Mouse (Mus musculus): Measurements from ENCODE around the gene Myocos. TPM values are rescaled to one million over a fixed set of nuclear protein-coding genes. Genes with fewer than 3 reads are reported as not detected.

Myocos gene
- total RNA-seq, 2 experiments from 2014 or later = not detected

- no peak for ATAC-seq (replicated peaks; ENCODE audit: low FRiP score, poor library complexity, severe bottlenecking)
These were observed 34.1 kb downstream of the Myocos start for GRCm38 (mm10) chr1:162623895-162624294.

GRCm38 (mm10) chr1:162620487-162620886, 37.5 kb downstream of the Myocos start:
- no peak for ATAC-seq (replicated peaks; ENCODE audit: low FRiP score, poor library complexity, severe bottlenecking)

GRCm38 (mm10) chr1:162615511-162615910, 42.5 kb downstream of the Myocos start:
- ATAC-seq (replicated peaks; ENCODE audit: low FRiP score, poor library complexity, severe bottlenecking) = no peak

- ATAC-seq (replicated peaks; ENCODE audit: low FRiP score, poor library complexity, severe bottlenecking) = no peak
These were observed 46.8 kb downstream of the Myocos start for GRCm38 (mm10) chr1:162611191-162611590.

- ATAC-seq (replicated peaks; ENCODE audit: low FRiP score, poor library complexity, severe bottlenecking) = no peak
These were observed 48.3 kb downstream of the Myocos start for GRCm38 (mm10) chr1:162609633-162610250.

GRCm38 (mm10) chr1:162608127-162608526, 49.9 kb downstream of the Myocos start:
- ATAC-seq (replicated peaks; ENCODE audit: low FRiP score, poor library complexity, severe bottlenecking) = no peak

- no peak for ATAC-seq (replicated peaks; ENCODE audit: low FRiP score, poor library complexity, severe bottlenecking)
These were observed 56.7 kb downstream of the Myocos start for GRCm38 (mm10) chr1:162601288-162601687.

- ATAC-seq (replicated peaks; ENCODE audit: low FRiP score, poor library complexity, severe bottlenecking) = no peak
These were observed 58.4 kb downstream of the Myocos start for GRCm38 (mm10) chr1:162599617-162600016.

GRCm38 (mm10) chr1:162597379-162598102, 60.5 kb downstream of the Myocos start:
- ATAC-seq (replicated peaks; ENCODE audit: low FRiP score, poor library complexity, severe bottlenecking) = no peak

Other genes starting within 250 kb of the Myocos start
- gene Dnm3, start 180.2 kb downstream of the Myocos start, total RNA-seq (2015; ENCODE audit: low replicate concordance) = not detected in 2 replicates
- gene Dnm3, start 180.2 kb downstream of the Myocos start, total RNA-seq (2017; ENCODE audit: low replicate concordance) = not detected in 2 replicates
- gene Mettl13, start 109.7 kb downstream of the Myocos start, total RNA-seq (2015; ENCODE audit: low replicate concordance) = 1.4 and 2.5 TPM in 2 replicates
- gene Mettl13, start 109.7 kb downstream of the Myocos start, total RNA-seq (2017; ENCODE audit: low replicate concordance) = 1.7 and 1.8 TPM in 2 replicates
- 16.8 and 17.3 TPM in 2 replicates for gene Vamp4, start 87.7 kb downstream of the Myocos start, total RNA-seq (2015; ENCODE audit: low replicate concordance)
- 0.15 and 9.0 TPM in 2 replicates for gene Vamp4, start 87.7 kb downstream of the Myocos start, total RNA-seq (2017; ENCODE audit: low replicate concordance)
- gene Myoc, start 19.1 kb downstream of the Myocos start, total RNA-seq (2015; ENCODE audit: low replicate concordance) = not detected in 2 replicates
- not detected in 2 replicates for gene Myoc, start 19.1 kb downstream of the Myocos start, total RNA-seq (2017; ENCODE audit: low replicate concordance)
- gene Prrc2c, start 82.3 kb upstream of the Myocos start, total RNA-seq (2015; ENCODE audit: low replicate concordance) = 117 and 134 TPM in 2 replicates
- gene Prrc2c, start 82.3 kb upstream of the Myocos start, total RNA-seq (2017; ENCODE audit: low replicate concordance) = 96.0 and 117 TPM in 2 replicates
- gene Fmo4, start 155.8 kb upstream of the Myocos start, total RNA-seq (2015; ENCODE audit: low replicate concordance) = not detected in 2 replicates
- not detected in 2 replicates for gene Fmo4, start 155.8 kb upstream of the Myocos start, total RNA-seq (2017; ENCODE audit: low replicate concordance)
- 2.9 TPM in 1 of 2 replicates, not detected in the other for gene Fmo1, start 208.4 kb upstream of the Myocos start, total RNA-seq (2015; ENCODE audit: low replicate concordance)
- 1.3 TPM in 1 of 2 replicates, not detected in the other for gene Fmo1, start 208.4 kb upstream of the Myocos start, total RNA-seq (2017; ENCODE audit: low replicate concordance)
- 2.2 TPM in 1 of 2 replicates, not detected in the other for gene Fmo2, start 240.5 kb upstream of the Myocos start, total RNA-seq (2015; ENCODE audit: low replicate concordance)
- 0.68 TPM in 1 of 2 replicates, not detected in the other for gene Fmo2, start 240.5 kb upstream of the Myocos start, total RNA-seq (2017; ENCODE audit: low replicate concordance)

Data from erythroid progenitor cell, adult 5-6 weeks (primary cell).